Mouse (Mus musculus): ENCODE results near the gene Lrrc10. TPM values are rescaled to one million over a fixed set of nuclear protein-coding genes. Genes with fewer than 3 reads are reported as not detected.
A peak's percentile ranks its signal among the peaks of the same experiment; 100 is the strongest.

Lrrc10 gene
- total and polyA plus RNA-seq, 3 experiments: 0.18 TPM; not detected in 2

GRCm38 (mm10) chr10:117040355-117040754 lies 4.8 kb upstream of the Lrrc10 start:
- H3K4me3 ChIP-seq (ENCODE audit: control insufficient read depth in 1 of 2, insufficient read depth in 1 of 2, low read depth in 2 of 2, low read length in 2 of 2): peak overlapping the region in 1 of 2 experiments; percentile 21; a peak in 1 of 4 replicates
- peaks cover 0 to 9% of the 10 kb centered on the region in 2 experiments; a peak in 2 of 4 replicates for H3K4me1 ChIP-seq (ENCODE audit: control insufficient read depth in 1 of 2, insufficient read depth in 2 of 2, low read length in 2 of 2)
- H3K27me3 ChIP-seq (ENCODE audit: control insufficient read depth in 1 of 2, insufficient read depth in 2 of 2, low read length in 2 of 2): no peaks in the 10 kb centered on the region
- peak overlapping the region; percentile 14; the same call in 1 of the 2 replicates for H3K27ac ChIP-seq (ENCODE audit: control insufficient read depth, low read depth, low read length)
- H3K79me2 ChIP-seq (ENCODE audit: control insufficient read depth, insufficient read depth, low read length, poor library complexity): no peaks in the 10 kb centered on the region
- peak; percentile 75 for DNase-seq (ENCODE audit: low read depth, low spot score)
- H3K9ac ChIP-seq (ENCODE audit: control insufficient read depth, low read depth, low read length, poor library complexity, severe bottlenecking): no peak overlapping the region
- peak; percentile 43; the same call in 1 of the 2 replicates for TF ChIP-seq HCFC1 (IDR thresholded peaks at IDR 0.05; ENCODE audit: low read depth, low read length)
- TF ChIP-seq SMC3 (IDR thresholded peaks at IDR 0.05; ENCODE audit: low read depth, low read length): peak; percentile 55
- TF ChIP-seq CTCF (IDR thresholded peaks at IDR 0.05 in 2 of 3, conservative IDR thresholded peaks at IDR 0.05 in 1 of 3; ENCODE audit: control insufficient read depth in 1 of 3, insufficient read depth in 1 of 3, low read depth in 2 of 3, low read length in 3 of 3, poor library complexity in 1 of 3, severe bottlenecking in 1 of 3): peak in 2 of 3 experiments; percentile 26 to 68; a peak in 3 of 6 replicates
- TF ChIP-seq MYB (IDR thresholded peaks at IDR 0.05; ENCODE audit: low read depth, low read length): no peak
- no peak for TF ChIP-seq MXI1 (IDR thresholded peaks at IDR 0.05; ENCODE audit: low read depth, low read length)
- TF ChIP-seq TBP (IDR thresholded peaks at IDR 0.05; ENCODE audit: low read depth, low read length): no peak
- TF ChIP-seq ZC3H11A (IDR thresholded peaks at IDR 0.05; ENCODE audit: low read depth, low read length): peak; percentile 37; the same call in 1 of the 2 replicates
- no peak for TF ChIP-seq CHD2 (IDR thresholded peaks at IDR 0.05; ENCODE audit: low read length)
- peak; percentile 58 for TF ChIP-seq RAD21 (IDR thresholded peaks at IDR 0.05; ENCODE audit: low read depth, low read length)
- TF ChIP-seq MAZ (IDR thresholded peaks at IDR 0.05; ENCODE audit: low read depth, low read length): no peak
- TF ChIP-seq ZNF384 (IDR thresholded peaks at IDR 0.05; ENCODE audit: low read depth, low read length): no peak
- no peaks in the 10 kb centered on the region; a peak in 1 of 4 replicates for H3K36me3 ChIP-seq (ENCODE audit: control insufficient read depth in 1 of 2, insufficient read depth in 2 of 2, low read length in 2 of 2)
- H3K9me3 ChIP-seq (replicated peaks; ENCODE audit: insufficient read depth, low read length): no peaks in the 10 kb centered on the region

- Histone ChIP-seq H3K4me3 (ENCODE audit: control insufficient read depth in 1 of 2, insufficient read depth in 1 of 2, low read depth in 2 of 2, low read length in 2 of 2) (no peak overlapping the region), H3K27me3 (ENCODE audit: control insufficient read depth in 1 of 2, insufficient read depth in 2 of 2, low read length in 2 of 2) (no peaks in the 10 kb centered on the region), H3K27ac (ENCODE audit: control insufficient read depth, low read depth, low read length) (no peak overlapping the region), H3K36me3 (ENCODE audit: control insufficient read depth in 1 of 2, insufficient read depth in 2 of 2, low read length in 2 of 2) (no peaks in the 10 kb centered on the region; a peak in 1 of 4 replicates), H3K4me1 (ENCODE audit: control insufficient read depth in 1 of 2, insufficient read depth in 2 of 2, low read length in 2 of 2) (peaks cover 0 to 9% of the 10 kb centered on the region in 2 experiments; a peak in 2 of 4 replicates), H3K79me2 (ENCODE audit: control insufficient read depth, insufficient read depth, low read length, poor library complexity) (no peaks in the 10 kb centered on the region), H3K9ac (ENCODE audit: control insufficient read depth, low read depth, low read length, poor library complexity, severe bottlenecking) (no peak overlapping the region), H3K9me3 (replicated peaks; ENCODE audit: insufficient read depth, low read length) (no peaks in the 10 kb centered on the region)
- TF ChIP-seq SIN3A (IDR thresholded peaks at IDR 0.05; ENCODE audit: low read length): no peak
- TF ChIP-seq POLR2AphosphoS5 (IDR thresholded peaks at IDR 0.05; ENCODE audit: borderline replicate concordance, low read depth, low read length): no peak
- TF ChIP-seq RAD21 (IDR thresholded peaks at IDR 0.05; ENCODE audit: low read depth, low read length): no peak
- no peak for TF ChIP-seq HCFC1 (IDR thresholded peaks at IDR 0.05; ENCODE audit: low read depth, low read length)
- no peak for TF ChIP-seq TAL1 (IDR thresholded peaks at IDR 0.05; ENCODE audit: low read length)
- TF ChIP-seq NRF1 (IDR thresholded peaks at IDR 0.05; ENCODE audit: insufficient read depth, low read depth, low read length, poor library complexity, severe bottlenecking): no peak
- no peak for TF ChIP-seq ETS1 (IDR thresholded peaks at IDR 0.05; ENCODE audit: low read depth, low read length)
- no peak for TF ChIP-seq ELF1 (IDR thresholded peaks at IDR 0.05; ENCODE audit: low read depth, low read length)
- TF ChIP-seq MXI1 (IDR thresholded peaks at IDR 0.05; ENCODE audit: low read depth, low read length): no peak
- no peak for TF ChIP-seq JUND (IDR thresholded peaks at IDR 0.05; ENCODE audit: low read depth, low read length)
- no peak for TF ChIP-seq MYB (IDR thresholded peaks at IDR 0.05; ENCODE audit: low read depth, low read length)
- TF ChIP-seq E2F4 (IDR thresholded peaks at IDR 0.05; ENCODE audit: borderline replicate concordance, low read depth, low read length): no peak
- TF ChIP-seq KAT2A (conservative IDR thresholded peaks at IDR 0.05; ENCODE audit: low read depth, low read length): no peak
- no peak for TF ChIP-seq POLR2A (IDR thresholded peaks at IDR 0.05; ENCODE audit: control insufficient read depth in 1 of 2, insufficient read depth in 1 of 2, low read depth in 1 of 2, low read length in 2 of 2, poor library complexity in 1 of 2)
- DNase-seq (ENCODE audit: low read depth, low spot score): no peak
These were observed 2.8 kb upstream of the Lrrc10 start for GRCm38 (mm10) chr10:117042295-117042694.

Measured in MEL (cell line).